Mouse (Mus musculus) left cerebral cortex, postnatal 14 days (tissue): ENCODE data around the gene Notum. TPM values are rescaled to one million over a fixed set of nuclear protein-coding genes. Genes with fewer than 3 reads are reported as not detected.
A peak's percentile ranks its signal among the peaks of the same experiment; 100 is the strongest.

Source experiments
- DNase-seq, 2 experiments: peaks; one replicate each; pipeline ENCODE4 v3.0.0; 2021 to 2022; ENCODE audit warnings: low spot score in 2 of 2, mixed read lengths in 1 of 2
- intact Hi-C: fragments of 180-260 bp; cut with DNase I; formaldehyde crosslinking; loops from one replicate; pipeline ENCODE4 v1.15.1; 2025
- total RNA-seq, 2 experiments: library from RNA; stranded (reverse); gene quantifications; 2 replicates each; pipeline ENCODE4 v1.2.3; 2021

The Notum gene
- total RNA-seq, 2 experiments from 2014 or later: 5.7 to 8.9 TPM

GRCm38 (mm10) chr11:120643601-120643987, 17.4 kb downstream of the Notum start, which contains the start of gene Pycr1:
Gene Pycr1 (minus strand): TSS chr11:120643769.
- intact Hi-C loops: no loop called here
- DNase-seq: peak; percentile 93 to 94

- intact Hi-C loops: no loop called here
- DNase-seq: no peak
These were observed 17.9 kb downstream of the Notum start for GRCm38 (mm10) chr11:120642939-120643600.

- DNase-seq: no peak
- intact Hi-C loops: no loop called here
These were observed 19.1 kb downstream of the Notum start for GRCm38 (mm10) chr11:120641869-120642268.

GRCm38 (mm10) chr11:120641255-120641654, 19.7 kb downstream of the Notum start:
- intact Hi-C loops: no loop called here
- no peak for DNase-seq

GRCm38 (mm10) chr11:120634810-120635209, 26.2 kb downstream of the Notum start:
- DNase-seq: no peak
- intact Hi-C loops: no loop called here

DNA sequence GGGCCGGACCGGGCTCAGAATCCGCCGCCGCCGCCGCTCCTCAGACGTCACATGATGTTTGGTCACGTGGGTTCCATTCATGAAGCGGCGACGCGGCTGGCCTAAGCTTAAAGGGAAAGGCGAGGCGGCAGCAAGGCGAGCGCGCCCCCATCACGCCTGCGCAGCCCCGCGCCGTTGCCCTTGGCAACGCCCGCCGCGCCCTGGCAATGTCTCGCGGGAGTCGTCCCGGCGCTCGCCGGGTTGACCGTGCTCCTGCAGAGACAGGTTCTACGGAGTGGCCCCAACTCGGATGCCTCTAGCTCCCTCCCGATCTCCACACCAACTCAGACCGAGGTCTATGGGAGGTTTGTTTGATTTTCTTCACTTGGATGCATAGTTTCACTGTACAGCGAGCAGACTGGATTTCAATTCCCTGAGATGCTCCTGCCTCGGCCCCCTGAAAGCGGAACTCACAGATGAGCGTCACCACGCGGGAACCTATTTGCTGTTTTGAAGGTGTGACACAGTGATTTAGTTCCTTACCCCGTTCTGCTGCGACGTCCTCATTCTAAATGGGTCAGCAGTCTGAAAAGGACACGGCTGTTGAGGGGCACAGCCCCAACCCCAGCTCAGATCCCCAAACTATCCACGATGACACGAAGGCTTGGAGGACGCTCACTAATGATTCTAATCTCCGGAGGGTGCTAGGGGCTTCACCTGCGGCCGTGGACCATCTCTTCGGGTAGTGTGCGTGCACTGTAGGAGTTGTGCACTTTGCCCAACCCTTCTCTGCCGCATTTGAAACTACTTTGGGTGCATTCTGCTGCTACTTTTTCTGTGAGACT, 27.2 kb downstream of the Notum start, which contains the start of gene Mafg:
Gene Mafg, minus strand, starts transcription at position 81 of the 824 bp plus-strand sequence.
- DNase-seq: peak; percentile 95 to 97
- intact Hi-C loops: no loop called here

DNA sequence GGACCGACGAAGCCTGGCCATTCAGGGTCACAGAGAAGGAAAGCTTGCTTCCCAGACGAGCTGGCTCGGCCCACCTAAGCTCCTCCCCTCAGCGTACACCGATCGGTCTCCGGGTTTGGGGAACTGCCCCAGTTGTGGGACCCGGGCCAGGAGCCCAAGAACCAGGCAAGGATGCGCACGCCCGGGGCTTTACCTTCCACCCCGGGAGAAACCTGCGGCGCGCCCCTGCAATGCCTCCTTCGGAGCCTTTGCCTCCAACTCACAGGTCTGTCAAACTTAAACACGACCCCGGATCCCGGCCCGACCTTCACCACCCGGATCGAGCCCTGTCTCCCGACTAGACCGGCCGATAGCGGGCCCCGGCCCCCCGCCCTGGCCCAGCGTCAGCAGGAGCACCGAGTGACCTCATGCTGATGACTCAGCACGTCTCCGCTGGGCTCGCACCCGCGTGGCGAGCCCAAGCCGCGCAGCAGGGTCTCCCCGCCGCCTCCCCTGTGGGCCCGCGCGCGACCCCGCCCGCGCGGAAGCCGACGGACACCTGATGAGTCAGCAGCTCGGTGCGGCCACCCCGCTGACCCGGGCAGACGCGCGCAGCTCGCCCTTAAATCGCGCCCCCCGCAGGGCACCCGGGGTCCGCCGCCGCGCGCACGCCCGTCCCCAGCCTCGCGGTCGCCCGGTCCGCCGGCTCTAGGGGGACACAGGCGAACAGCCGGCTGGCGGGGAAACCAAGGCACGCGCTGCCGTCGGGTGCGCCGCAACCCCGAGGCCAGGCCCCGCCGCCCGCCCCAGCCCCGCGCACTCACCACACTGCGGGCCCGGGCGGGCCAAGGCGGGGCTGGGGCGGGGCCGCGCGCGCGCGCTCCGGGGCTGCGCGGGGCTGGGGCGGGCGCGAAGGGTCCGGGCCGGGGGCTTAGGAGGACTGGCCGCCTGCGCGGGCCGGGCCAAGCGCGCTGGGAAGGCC, 28.1 kb downstream of the Notum start:
- intact Hi-C loops: no loop called here
- DNase-seq: peak in 1 of 2 experiments; percentile 69

DNA sequence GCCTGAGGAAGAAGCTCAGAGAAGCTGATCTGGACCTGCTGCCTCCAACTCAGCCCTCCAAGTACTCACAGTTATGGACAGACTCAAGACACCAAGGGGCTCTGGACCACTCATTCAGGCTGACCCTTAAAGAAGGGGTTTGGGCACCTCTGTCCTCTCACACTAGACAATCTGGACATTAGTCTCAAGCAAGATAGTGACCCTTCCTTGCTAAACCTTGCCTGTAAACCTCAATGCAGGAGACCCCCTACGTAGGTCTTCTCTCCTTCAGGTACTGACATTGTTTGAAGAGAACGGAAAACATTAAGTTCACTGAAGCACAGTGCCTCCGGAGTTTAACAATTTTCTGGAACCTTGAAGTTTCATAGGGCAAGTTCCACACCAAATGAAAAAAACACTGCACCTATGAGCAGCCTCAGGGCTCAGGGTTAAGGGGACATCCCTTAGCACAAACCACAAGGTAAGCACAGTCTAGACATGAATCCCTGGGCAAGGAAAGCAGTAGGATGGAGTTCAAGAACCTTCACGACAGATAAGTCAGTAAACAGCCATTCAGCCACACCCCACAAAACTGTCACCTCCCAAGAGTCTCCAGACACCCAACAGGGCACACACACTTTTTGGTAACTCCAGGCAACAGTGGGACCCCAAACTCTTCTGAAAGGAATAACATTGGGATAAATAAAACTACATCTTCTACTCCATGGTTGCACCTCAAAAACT, 29.1 kb downstream of the Notum start:
- intact Hi-C loops: no loop called here
- no peak for DNase-seq

DNA sequence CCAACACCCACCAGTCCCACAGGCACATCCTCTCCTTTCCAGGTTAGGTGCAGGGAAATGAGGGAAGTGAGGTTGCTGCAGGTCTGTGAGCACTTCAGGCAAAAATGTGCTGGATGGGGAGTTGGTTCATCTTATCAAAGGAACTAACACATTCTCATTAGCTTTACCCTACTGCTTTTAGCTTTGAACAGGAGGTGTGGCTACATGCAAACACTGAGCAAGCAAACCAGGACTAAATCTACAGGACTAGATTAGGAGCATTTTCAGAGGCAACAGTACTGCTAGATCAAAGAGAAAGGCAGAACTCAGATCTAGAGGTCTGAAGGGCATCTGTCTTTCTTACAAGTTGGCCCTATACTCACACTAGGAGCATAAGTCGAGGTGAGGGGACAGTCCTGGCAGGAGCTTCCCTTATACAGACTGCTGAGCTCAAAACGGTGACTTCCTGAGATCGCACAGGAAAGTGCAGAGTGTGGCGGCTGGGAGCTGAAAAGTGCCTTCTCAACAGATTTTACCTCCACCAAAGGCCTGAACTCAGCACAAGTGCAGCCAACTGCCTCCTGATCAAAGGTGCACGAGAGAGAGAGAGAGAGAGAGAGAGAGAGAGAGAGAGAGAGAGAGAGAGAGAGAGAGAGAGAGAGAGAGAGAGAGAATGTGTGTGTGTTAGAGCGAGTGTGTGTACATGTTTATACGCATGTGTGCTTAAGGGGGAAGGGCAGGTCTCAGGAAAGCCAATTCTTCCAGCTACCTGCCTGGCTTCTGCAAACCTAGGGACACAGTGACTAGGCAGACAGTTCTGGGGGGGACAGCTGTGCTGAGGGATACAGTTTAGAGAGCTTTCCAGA, 29.9 kb downstream of the Notum start:
- intact Hi-C loops: no loop called here

GRCm38 (mm10) chr11:120630401-120630871, 30.5 kb downstream of the Notum start:
- intact Hi-C loops: no loop called here

More for the DNA sequence above, 29.9 kb downstream of the Notum start:
- DNase-seq: no peak

GRCm38 (mm10) chr11:120629911-120630310, 31.1 kb downstream of the Notum start:
- DNase-seq: no peak
- intact Hi-C loops: loop anchor here (5.0 kb wide), 1 partner anchor 82 kb away; the partner anchor contains the start of genes Cenpx and Lrrc45

More at GRCm38 (mm10) chr11:120630401-120630871, 30.5 kb downstream of the Notum start:
- peak in 1 of 2 experiments; percentile 1 for DNase-seq

DNA sequence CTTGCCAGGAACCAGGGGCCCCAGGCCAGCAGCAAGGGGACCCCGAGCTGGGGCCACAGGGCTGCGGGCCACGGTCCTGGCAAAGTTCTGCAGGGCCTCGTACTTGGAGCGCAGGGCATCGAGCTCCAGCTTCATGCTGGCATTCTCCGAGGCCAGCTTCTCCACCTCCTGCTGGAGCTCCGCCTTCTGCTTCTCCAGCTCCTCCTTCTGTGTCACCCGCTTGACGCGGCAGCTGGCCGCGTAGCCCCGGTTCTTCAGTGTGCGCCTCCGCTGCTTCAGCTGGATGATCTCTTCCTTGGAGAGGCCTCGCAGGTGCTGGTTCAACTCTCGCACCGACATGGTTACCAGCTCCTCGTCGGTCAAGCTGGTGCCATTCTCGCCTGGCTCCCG, 31.6 kb downstream of the Notum start:
- DNase-seq: no peak
- intact Hi-C loops: loop anchor here (5.0 kb wide), 1 partner anchor 83 kb away; the partner anchor contains the start of genes Cenpx and Lrrc45

DNA sequence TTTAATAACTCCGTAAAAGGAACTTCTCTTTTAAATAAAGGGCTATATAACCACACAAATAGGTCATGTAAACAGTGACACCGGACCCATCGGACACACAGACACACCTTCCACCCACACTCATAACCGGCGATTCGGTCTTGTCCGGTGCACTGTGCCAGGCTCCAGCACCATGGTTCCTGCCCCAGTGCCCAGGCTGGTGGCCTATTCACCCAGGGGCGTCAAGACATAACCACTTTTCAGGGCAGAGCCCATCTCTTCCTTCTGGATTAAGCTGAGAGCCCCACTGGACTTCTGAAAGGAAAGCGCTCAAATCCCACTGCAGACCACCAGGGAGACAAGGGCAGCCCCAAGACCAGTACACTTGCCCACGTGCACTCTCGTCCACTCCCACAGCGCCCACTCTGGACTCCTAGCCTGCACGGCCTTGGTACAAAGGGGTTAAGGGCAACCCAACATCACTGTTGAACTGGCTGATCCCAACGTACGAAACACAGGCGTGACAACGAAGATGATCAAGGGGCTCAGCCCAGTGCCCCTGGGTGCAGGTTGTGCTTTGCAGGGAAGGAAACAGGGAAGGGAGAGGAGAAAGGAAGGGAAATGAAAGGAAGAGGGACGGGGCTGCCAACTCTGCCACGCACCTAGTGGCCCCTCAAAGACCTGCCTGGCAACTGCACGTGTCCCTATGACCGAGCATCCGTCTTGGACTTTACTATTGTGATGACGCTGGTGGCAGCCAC, 32.2 kb downstream of the Notum start:
- intact Hi-C loops: loop anchor here (5.0 kb wide), 1 partner anchor 84 kb away; the partner anchor contains the start of genes Cenpx and Lrrc45

DNA sequence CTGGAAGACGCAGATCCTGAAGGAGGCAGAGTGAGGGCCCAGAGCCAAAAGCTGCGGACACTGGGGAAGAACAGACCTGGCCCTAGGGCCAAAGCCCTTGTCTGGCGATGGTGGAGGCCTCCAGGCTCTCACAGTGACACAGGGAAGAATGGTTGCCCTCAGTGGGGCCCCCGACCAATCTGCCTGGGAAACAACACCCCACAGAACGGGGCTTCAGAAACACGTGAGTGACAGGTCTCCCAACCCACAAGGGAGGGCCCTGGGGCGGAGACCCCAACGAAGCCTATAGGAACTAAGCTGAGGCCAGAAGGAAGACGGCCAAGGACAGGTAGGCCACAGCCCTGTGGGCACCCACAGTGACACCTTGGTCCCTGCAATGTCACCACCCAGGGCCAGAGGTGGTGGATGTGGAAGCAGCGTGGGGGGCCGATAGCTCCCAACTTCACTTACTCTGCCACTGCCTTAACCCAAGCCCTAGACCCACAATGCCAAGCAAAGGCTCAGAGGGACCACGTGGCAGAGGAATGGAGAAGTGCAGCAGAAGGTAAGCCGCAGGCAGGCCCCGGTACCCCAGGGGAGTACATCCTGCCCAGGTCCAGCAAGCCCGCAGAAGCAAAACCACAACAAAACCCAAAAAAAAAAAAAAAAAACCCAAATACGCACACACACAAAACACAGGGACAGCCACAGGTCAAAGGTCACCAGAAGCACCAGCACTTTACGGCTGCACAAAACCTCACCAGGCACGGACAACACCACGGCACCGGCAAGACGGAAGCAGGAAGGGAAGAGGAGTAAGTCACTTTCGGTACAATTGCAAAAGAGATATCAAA, 33.3 kb downstream of the Notum start:
- intact Hi-C loops: loop anchor here (5.0 kb wide), 1 partner anchor 85 kb away; the partner anchor contains the start of genes Cenpx and Lrrc45
- DNase-seq: no peak

More for the DNA sequence above, 32.2 kb downstream of the Notum start:
- DNase-seq: no peak

DNA sequence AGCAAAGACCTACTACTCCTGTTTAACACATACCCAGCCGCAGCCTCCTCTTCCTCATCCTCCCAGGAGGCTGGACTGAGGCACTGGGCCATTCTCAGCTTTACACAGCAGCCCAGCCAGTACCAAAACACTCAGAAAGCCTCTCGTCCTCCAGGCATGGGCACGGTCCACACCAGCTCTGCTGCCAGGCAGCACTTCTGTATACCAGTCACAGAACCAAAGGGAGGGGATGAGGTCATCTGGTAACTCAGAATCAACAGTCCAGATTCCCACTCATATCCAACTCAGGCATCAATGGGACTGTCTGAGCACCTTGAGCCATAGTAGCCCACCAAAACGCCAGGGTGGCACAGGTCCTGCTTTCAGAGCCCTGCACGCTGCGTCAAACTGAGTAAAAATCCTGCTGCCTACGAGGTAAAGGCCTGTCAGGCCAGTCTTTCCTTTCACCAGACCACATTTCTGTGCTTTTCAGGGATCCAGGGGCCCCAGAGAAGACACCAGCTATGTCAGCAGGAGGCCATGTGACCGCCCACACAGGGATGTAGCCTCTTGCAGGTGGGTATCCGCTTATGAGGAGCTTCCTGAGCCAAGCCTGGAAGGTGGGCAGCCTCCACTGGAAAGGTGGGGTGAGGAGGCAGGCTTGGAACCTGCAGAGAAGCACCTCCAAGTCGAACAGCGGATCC, 34.0 kb downstream of the Notum start:
- no peak for DNase-seq
- intact Hi-C loops: loop anchor here (5.0 kb wide), 1 partner anchor 85 kb away; the partner anchor contains the start of genes Cenpx and Lrrc45
